Mouse (Mus musculus) kidney, embryonic 16.5 days (tissue): ENCODE measurements around the gene Stk40. TPM values are rescaled to one million over a fixed set of nuclear protein-coding genes. Genes with fewer than 3 reads are reported as not detected.
A peak's percentile ranks its signal among the peaks of the same experiment; 100 is the strongest.

ENCODE experiments used
- ATAC-seq: fragments of 200-750 bp; cut with Nextera tagmentation; 2 replicates; pipeline ENCODE4 v1.8.0; 2017; ENCODE audit warnings: moderate TSS enrichment; ENCODE audit not compliant: low FRiP score, low TSS enrichment
- H3K27ac ChIP-seq: fragments of 300-500 bp; sonication (generic); 2 replicates; pipeline ENCODE4 v1.5.1; 2014; ENCODE audit warnings: low read length
- H3K27me3 ChIP-seq: fragments of 300-500 bp; sonication (generic); 2 replicates; pipeline ENCODE4 v1.6.1; 2014; ENCODE audit warnings: low read length, control low read depth, mixed read lengths; ENCODE audit not compliant: insufficient read depth
- H3K36me3 ChIP-seq: fragments of 300-500 bp; sonication (generic); 2 replicates; pipeline ENCODE4 v1.6.1; 2014; ENCODE audit warnings: low read length, control low read depth, mixed read lengths; ENCODE audit not compliant: insufficient read depth
- H3K4me1 ChIP-seq: fragments of 300-500 bp; sonication (generic); 2 replicates; pipeline ENCODE4 v1.6.1; 2014; ENCODE audit warnings: low read length, control low read depth, mixed read lengths; ENCODE audit not compliant: insufficient read depth
- H3K4me2 ChIP-seq: fragments of 300-500 bp; sonication (generic); replicated peaks from 2 replicates; pipeline ENCODE4 v1.6.1; 2014; ENCODE audit warnings: low read depth, low read length
- H3K4me3 ChIP-seq: fragments of 300-500 bp; sonication (generic); 2 replicates; pipeline ENCODE4 v1.5.1; 2014; ENCODE audit warnings: mild to moderate bottlenecking, low read length
- H3K9ac ChIP-seq: fragments of 300-500 bp; sonication (generic); replicated peaks from 2 replicates; pipeline ENCODE4 v1.6.1; 2014; ENCODE audit warnings: low read length
- H3K9me3 ChIP-seq: fragments of 300-500 bp; sonication (generic); 2 replicates; pipeline ENCODE4 v1.6.1; 2016; ENCODE audit warnings: low read length, control low read depth
- WGBS: fragments of 180-500 bp; shearing (Covaris S2); extraction: QIAGEN DNeasy Blood & Tissue Kit; methylation state at CpG from one replicate; pipeline ENCODE4 v1.1.7; 2014; 5-methylcytosine and 5-hydroxymethylcytosine counted together
- polyA plus RNA-seq: library from polyadenylated mRNA; unstranded; fragments of >200 nt; fragmentation: Nextera tagmentation; extraction: Ambion mirVana; gene quantifications from 2 replicates; pipeline ENCODE4 v1.2.1, GENCODE M21; 2015

Gene Stk40
- polyA plus RNA-seq, 1 experiment from 2014 or later: 43.9 TPM

DNA sequence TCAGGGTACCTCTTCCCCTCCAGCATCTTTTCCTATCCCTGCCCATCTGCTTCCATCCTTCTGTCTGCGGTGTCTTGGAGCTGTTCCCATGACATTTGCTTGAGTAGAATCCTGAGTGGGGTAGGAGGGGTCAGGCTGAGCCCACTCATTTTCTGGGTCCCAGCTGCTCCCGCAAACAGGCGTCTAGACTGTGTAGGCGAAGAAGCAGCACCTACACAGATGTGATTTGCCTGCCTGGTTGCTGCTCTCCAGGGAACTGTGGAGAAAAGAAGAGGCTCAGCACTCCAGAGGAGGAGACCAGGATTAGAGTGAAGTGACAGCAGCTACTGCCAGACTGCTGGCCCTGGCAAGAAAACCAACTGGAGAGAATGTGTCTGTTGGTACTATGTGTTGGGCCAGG is 14.9 kb downstream of the Stk40 start:
- H3K36me3 ChIP-seq: peaks cover 19% of the 10 kb centered on the region; the same call in 1 of the 2 replicates
- H3K9ac ChIP-seq: no peak overlapping the region
- no peaks in the 10 kb centered on the region for H3K27me3 ChIP-seq
- H3K4me3 ChIP-seq: no peak overlapping the region
- H3K4me2 ChIP-seq: no peak overlapping the region
- H3K9me3 ChIP-seq: peaks cover 9% of the 10 kb centered on the region
- 90% methylated on average over 4 of the region's 4 CpGs for WGBS
- H3K27ac ChIP-seq: no peak overlapping the region
- no peak for ATAC-seq
- peaks cover 10% of the 10 kb centered on the region for H3K4me1 ChIP-seq

DNA sequence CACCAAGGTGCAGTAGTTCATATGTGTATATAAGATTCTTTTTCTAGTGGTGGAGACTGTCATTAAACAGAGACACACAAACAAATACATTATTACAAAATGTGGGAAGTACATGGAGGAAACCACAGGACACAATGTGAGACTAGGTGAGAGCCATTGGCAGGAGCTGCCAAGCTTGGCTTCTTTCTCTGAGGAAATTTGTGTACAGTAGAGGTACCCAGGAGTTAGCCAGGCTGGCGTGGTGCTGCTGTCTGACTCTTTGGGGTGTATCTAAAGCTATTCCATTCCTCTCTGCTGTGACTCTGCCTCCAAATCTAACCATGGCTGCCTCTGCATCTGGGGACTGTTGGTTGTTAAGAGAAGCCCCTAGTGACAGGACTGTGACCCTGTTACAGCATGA is 15.3 kb downstream of the Stk40 start:
- 90% methylated on average over 1 of the region's 1 CpGs for WGBS

DNA sequence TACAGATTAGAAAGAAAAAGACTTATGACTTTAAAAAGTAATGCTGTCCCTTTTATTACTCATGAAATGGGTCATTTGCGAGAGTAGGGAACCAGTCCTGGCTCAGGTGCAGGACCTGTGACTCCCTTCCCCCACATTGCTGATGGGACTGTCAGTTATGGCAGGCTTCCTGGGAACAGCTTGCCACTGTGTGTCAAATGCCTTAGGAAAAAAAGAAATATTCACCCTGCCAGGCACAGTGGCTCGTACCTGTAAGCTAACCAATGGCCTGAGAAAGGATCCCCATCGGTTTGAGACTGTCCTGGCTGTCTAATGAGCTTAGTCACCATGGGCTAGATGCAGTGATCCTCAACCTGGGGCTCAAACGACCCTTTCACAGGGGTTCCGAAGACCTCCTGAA is 16.3 kb downstream of the Stk40 start:
- WGBS: 77% methylated on average over 5 of the region's 5 CpGs
- H3K4me2 ChIP-seq: no peak overlapping the region

More for the DNA sequence above, 15.3 kb downstream of the Stk40 start:
- Histone ChIP-seq H3K4me3 (no peak overlapping the region), H3K4me2 (no peak overlapping the region), H3K27ac (no peak overlapping the region), H3K36me3 (peaks cover 23% of the 10 kb centered on the region; the same call in 1 of the 2 replicates), H3K9ac (no peak overlapping the region), H3K27me3 (no peaks in the 10 kb centered on the region), H3K9me3 (peaks cover 9% of the 10 kb centered on the region), H3K4me1 (peaks cover 7% of the 10 kb centered on the region; the same call in 1 of the 2 replicates)
- no peak for ATAC-seq

DNA sequence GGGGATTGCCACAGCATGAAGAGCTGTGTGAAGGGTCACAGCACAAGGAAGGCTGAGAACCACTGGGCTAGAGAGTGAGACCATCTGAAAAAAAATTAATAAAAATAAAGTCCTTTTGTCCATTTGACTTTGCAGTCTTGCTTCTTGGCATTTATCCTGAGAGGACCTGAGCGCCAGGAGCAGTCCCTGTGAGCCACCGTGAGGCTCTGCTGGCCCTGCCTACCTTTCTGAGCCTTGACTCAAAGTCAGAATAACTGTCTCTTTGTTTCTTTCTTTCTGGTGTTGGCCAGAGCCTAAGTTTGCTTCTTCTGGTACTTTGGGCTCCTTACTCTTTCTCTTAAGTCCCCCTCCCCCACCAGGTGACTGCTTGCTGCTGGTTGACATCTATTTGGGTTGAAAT is 16.7 kb downstream of the Stk40 start:
- Histone ChIP-seq H3K27me3 (no peaks in the 10 kb centered on the region), H3K9me3 (peaks cover 9% of the 10 kb centered on the region), H3K4me2 (no peak overlapping the region), H3K4me3 (no peak overlapping the region), H3K4me1 (peaks cover 5% of the 10 kb centered on the region; the same call in 1 of the 2 replicates), H3K36me3 (peaks cover 34% of the 10 kb centered on the region), H3K9ac (no peak overlapping the region), H3K27ac (no peak overlapping the region)
- 98% methylated on average over 2 of the region's 2 CpGs for WGBS
- ATAC-seq: no peak

More for the DNA sequence above, 16.3 kb downstream of the Stk40 start:
- no peak for ATAC-seq
- H3K4me1 ChIP-seq: peaks cover 7% of the 10 kb centered on the region; the same call in 1 of the 2 replicates
- no peak overlapping the region for H3K9ac ChIP-seq
- peaks cover 9% of the 10 kb centered on the region for H3K9me3 ChIP-seq
- no peak overlapping the region for H3K4me3 ChIP-seq
- no peak overlapping the region for H3K27ac ChIP-seq
- H3K27me3 ChIP-seq: no peaks in the 10 kb centered on the region
- peaks cover 30% of the 10 kb centered on the region for H3K36me3 ChIP-seq

DNA sequence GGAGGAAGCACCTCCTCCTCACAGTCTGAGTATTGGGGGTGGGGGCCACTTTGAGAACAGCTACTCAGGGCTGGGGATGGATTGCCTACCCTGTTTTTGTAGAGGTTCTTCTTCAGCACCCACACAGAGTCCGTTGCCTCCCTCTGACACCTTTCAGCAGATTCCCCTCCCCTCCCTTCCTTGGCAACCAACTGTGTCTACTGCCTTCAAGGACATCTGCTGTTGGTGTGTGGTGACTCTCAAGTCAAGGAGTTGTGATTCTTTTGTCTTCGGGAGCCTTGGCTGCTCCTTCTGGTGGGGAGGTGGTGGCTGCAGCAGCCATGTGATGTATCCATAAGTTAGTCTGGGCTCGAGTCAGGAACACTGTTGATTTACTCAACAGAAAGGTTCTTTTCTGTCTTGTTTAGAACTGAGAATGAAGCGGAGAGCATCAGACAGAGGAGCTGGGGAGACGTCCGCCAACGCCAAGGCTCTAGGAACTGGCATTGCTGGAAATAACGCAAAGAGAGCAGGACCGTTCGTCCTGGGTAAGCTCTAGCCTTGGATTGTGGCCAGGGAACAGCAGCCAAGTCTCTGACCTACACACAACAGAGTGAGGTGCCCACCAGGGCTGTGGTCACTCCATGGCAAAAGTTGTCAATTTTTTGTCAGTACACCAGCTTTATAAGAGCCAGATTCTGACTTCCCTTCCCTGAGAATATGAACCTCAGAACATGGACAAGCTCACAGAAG is 19.7 kb downstream of the Stk40 start:
- Histone ChIP-seq H3K9me3 (peaks cover 9% of the 10 kb centered on the region), H3K9ac (no peak overlapping the region), H3K4me1 (no peaks in the 10 kb centered on the region; the same call in 1 of the 2 replicates), H3K27me3 (no peaks in the 10 kb centered on the region), H3K4me2 (no peak overlapping the region), H3K36me3 (peaks cover 48% of the 10 kb centered on the region), H3K27ac (no peak overlapping the region), H3K4me3 (no peak overlapping the region)
- ATAC-seq: no peak
- 84% methylated on average over 10 of the region's 10 CpGs for WGBS

DNA sequence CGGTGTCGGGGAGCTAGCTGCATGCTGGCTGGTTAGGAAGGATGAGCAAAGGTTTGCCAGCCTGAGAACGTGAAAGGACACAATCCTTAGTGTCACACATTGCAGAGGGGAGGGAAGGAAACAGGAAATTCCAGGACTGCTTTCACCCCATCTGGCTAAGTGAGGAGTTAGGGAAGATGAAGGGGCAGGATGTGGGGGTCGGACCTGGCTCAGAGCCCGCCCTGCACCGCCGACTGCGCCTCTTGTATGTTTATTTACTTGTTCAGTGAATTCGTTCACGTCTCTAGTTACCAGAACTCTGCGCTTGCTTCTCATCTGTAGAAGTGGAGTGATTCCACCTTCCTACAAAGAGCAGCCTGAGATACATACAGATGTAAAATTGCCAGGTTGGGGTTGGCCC is 26.7 kb downstream of the Stk40 start:
- Histone ChIP-seq H3K9ac (peak overlapping the region; percentile 45), H3K4me2 (peak overlapping the region; percentile 24), H3K27me3 (no peaks in the 10 kb centered on the region), H3K4me1 (peaks cover 41% of the 10 kb centered on the region), H3K9me3 (no peaks in the 10 kb centered on the region), H3K4me3 (no peak overlapping the region), H3K36me3 (peaks cover 37% of the 10 kb centered on the region), H3K27ac (peak overlapping the region; percentile 88)
- peak; percentile 69 for ATAC-seq
- 10% methylated on average over 11 of the region's 11 CpGs for WGBS

DNA sequence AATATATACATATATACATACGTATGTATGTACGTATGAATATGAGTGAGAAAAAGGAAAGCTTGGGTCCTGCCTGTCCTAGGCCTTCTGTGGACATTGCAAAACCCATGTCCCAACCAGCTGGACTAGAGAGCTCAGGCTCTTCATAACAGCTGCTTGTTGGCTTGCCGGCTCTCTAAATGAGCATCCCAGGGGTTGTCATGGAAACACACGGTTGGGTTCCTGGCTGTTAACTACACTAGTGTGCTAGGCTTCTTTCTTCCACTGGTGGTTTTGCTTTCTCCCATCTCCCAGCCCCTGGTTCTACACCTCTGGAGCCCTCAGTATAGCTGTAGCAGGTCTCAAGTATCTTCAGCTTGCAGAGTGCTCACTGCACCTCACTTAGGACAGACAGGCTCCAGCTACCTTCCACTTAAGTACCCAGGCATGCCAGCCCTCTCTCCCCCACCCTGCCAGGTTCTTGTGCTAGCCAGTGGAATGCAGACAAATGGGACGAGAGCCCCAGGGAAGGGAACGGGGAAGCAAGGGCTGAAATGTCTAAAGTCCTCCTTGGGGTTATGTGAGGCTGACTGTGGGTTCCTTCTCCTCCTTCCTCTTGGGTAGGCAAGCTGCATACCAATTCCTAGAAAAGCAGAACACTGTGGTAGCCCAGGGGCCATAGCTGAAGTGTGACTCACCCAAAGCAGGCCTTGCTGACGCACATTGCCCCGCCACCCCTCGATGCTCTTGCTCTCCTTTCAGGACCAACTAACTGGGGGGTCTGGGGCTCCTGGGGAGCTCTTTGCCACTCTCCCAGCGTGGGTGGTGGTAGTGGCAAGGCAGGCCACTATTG is 27.7 kb downstream of the Stk40 start:
- H3K9me3 ChIP-seq: no peaks in the 10 kb centered on the region
- H3K27ac ChIP-seq: peak overlapping the region; percentile 65
- peak; percentile 37; the same call in 1 of the 2 replicates for ATAC-seq
- no peak overlapping the region for H3K4me3 ChIP-seq
- H3K4me2 ChIP-seq: no peak overlapping the region
- H3K4me1 ChIP-seq: peaks cover 41% of the 10 kb centered on the region
- WGBS: 59% methylated on average over 10 of the region's 10 CpGs
- no peaks in the 10 kb centered on the region for H3K27me3 ChIP-seq
- H3K9ac ChIP-seq: no peak overlapping the region; the same call in 1 of the 2 replicates
- peaks cover 36% of the 10 kb centered on the region for H3K36me3 ChIP-seq

DNA sequence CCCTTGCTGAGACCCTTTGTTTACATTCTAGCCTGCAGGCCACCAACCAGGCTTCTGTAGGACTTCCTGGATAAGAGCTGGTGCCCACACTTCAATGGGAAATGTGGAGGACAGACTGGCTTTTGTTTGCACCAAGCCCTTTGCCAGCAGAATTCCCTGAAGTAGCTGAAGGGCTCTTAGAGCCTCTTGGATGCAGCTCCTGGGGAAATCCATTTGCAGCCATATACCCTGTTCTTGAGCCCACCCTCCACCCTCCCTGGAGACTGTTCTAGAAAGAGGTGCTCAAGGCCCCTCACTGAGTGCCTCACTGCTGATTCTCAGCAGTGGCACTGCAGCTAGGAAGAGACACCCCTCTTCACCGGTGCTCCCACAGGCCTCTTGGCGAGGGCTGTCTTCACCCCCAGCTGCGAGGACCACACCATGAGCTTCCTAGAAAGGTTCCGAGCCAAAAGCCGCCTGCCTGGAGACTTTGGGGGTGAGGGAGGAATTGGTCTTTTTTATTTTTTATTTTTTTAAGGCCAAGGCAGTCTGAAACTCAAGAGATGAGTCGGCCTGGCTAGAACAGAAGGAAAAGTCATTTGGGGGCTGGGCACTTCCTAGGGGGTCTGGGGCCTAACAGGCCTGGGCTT is 29.0 kb downstream of the Stk40 start:
- Histone ChIP-seq H3K4me3 (no peak overlapping the region), H3K9ac (peak overlapping the region; percentile 51; the same call in 1 of the 2 replicates), H3K4me1 (peaks cover 41% of the 10 kb centered on the region), H3K4me2 (no peak overlapping the region), H3K27ac (peak overlapping the region; percentile 65), H3K27me3 (no peaks in the 10 kb centered on the region), H3K9me3 (no peaks in the 10 kb centered on the region), H3K36me3 (peaks cover 37% of the 10 kb centered on the region)
- ATAC-seq: no peak
- WGBS: 42% methylated on average over 6 of the region's 6 CpGs

DNA sequence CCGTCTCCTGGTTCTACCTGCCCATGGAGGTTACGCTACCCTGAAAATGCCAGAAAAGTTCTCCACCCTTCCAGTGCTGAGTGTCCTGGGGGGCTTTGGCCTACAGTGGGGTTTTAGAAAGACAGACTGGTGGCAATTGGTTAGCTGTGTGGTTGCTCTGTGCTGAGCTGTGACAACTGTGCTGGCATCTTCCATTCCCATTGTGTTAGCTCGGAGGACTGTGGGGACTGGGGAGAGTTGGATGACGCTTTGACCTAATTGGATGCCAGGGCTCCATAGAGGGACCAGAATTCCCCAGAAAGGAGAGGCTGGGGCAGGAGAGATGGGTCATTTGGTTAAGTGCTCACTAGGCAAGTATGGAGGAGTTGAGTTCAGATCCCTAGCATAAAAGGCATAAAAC is 30.5 kb downstream of the Stk40 start:
- no peak overlapping the region for H3K27ac ChIP-seq
- ATAC-seq: no peak
- H3K4me1 ChIP-seq: peaks cover 41% of the 10 kb centered on the region
- WGBS: 92% methylated on average over 4 of the region's 4 CpGs
- H3K9ac ChIP-seq: no peak overlapping the region
- H3K27me3 ChIP-seq: no peaks in the 10 kb centered on the region
- H3K4me3 ChIP-seq: no peak overlapping the region
- peaks cover 45% of the 10 kb centered on the region for H3K36me3 ChIP-seq
- H3K9me3 ChIP-seq: no peaks in the 10 kb centered on the region
- no peak overlapping the region for H3K4me2 ChIP-seq
